Mouse (Mus musculus) heart, embryonic 14.5 days (tissue): ENCODE measurements at regions not wholly inside any gene's neighbourhood (a gene's known extent, or its start where the extent isn't known, plus 50 kb on each side); places are given as distances from the start of the nearest gene placed in this dataset.

Source experiments
- ATAC-seq: fragments of 200-750 bp; cut with Nextera tagmentation; 2 replicates; pipeline ENCODE4 v1.8.0; 2017; ENCODE audit warnings: low read depth, moderate TSS enrichment; ENCODE audit not compliant: insufficient number of reproducible peaks, insufficient read depth, low FRiP score
- H3K27ac ChIP-seq, 2 experiments: fragments of 200-500 bp in 1 of 2; fragments of 300-500 bp in 1 of 2; sonication (generic) in 1 of 2; replicated peaks in 1 of 2; 2 replicates each; pipeline ENCODE4 v1.5.1; 2012 to 2014; ENCODE audit warnings: low read depth in 2 of 2, low read length in 2 of 2, control low read depth in 1 of 2, mild to moderate bottlenecking in 1 of 2, mixed read lengths in 1 of 2; ENCODE audit not compliant: control insufficient read depth in 1 of 2, insufficient read depth in 1 of 2
- H3K27me3 ChIP-seq: fragments of 300-500 bp; sonication (generic); 2 replicates; pipeline ENCODE4 v1.6.1; 2014; ENCODE audit warnings: mild to moderate bottlenecking, low read length, control low read depth; ENCODE audit not compliant: control insufficient read depth, insufficient read depth
- H3K36me3 ChIP-seq: fragments of 300-500 bp; sonication (generic); 2 replicates; pipeline ENCODE4 v1.6.1; 2014; ENCODE audit warnings: mild to moderate bottlenecking, control low read depth, low read length, mixed read lengths; ENCODE audit not compliant: control insufficient read depth, insufficient read depth
- H3K4me1 ChIP-seq, 2 experiments: fragments of 200-500 bp in 1 of 2; fragments of 300-500 bp in 1 of 2; sonication (generic) in 1 of 2; 2 replicates each; pipeline ENCODE4 v1.6.1; 2012 to 2014; ENCODE audit warnings: low read length in 2 of 2, control low read depth in 1 of 2, mixed read lengths in 1 of 2; ENCODE audit not compliant: control insufficient read depth in 2 of 2, insufficient read depth in 2 of 2
- H3K4me2 ChIP-seq: fragments of 300-500 bp; sonication (generic); 2 replicates; pipeline ENCODE4 v1.6.1; 2014; ENCODE audit warnings: mild to moderate bottlenecking, low read length
- H3K4me3 ChIP-seq, 2 experiments: fragments of 200-500 bp in 1 of 2; fragments of 300-500 bp in 1 of 2; sonication (generic) in 1 of 2; 2 replicates each; pipeline ENCODE4 v1.5.1; 2012 to 2014; ENCODE audit warnings: low read length in 2 of 2, mild to moderate bottlenecking in 2 of 2, control low read depth in 1 of 2, low read depth in 1 of 2, moderate library complexity in 1 of 2; ENCODE audit not compliant: control insufficient read depth in 1 of 2, insufficient read depth in 1 of 2
- H3K9ac ChIP-seq: fragments of 300-500 bp; sonication (generic); 2 replicates; pipeline ENCODE4 v1.6.1; 2014; ENCODE audit warnings: mild to moderate bottlenecking, low read length
- H3K9me3 ChIP-seq: fragments of 300-500 bp; sonication (generic); 2 replicates; pipeline ENCODE4 v1.6.1; 2016; ENCODE audit warnings: low read length, control low read depth; ENCODE audit not compliant: control insufficient read depth
- WGBS: fragments of 180-500 bp; shearing (Covaris S2); extraction: QIAGEN DNeasy Blood & Tissue Kit; methylation state at CpG from one replicate; pipeline ENCODE4 v1.1.7; 2014; 5-methylcytosine and 5-hydroxymethylcytosine counted together

- ATAC-seq: no peak
- no peak overlapping the region for H3K4me2 ChIP-seq
- no peaks in the 10 kb centered on the region for H3K36me3 ChIP-seq
- no peak overlapping the region for H3K4me3 ChIP-seq
- H3K27me3 ChIP-seq: no peaks in the 10 kb centered on the region
- WGBS: 73% methylated on average over 2 of the region's 2 CpGs
- H3K9ac ChIP-seq: no peak overlapping the region
- no peaks in the 10 kb centered on the region for H3K4me1 ChIP-seq
- H3K9me3 ChIP-seq: no peaks in the 10 kb centered on the region
- no peak overlapping the region for H3K27ac ChIP-seq
Measured at GRCm38 (mm10) chr2:117903705-117904104, 208.0 kb upstream of the Thbs1 start.

- ATAC-seq: no peak
- no peaks in the 10 kb centered on the region for H3K9me3 ChIP-seq
- no peaks in the 10 kb centered on the region for H3K4me1 ChIP-seq
Measured at GRCm38 (mm10) chr2:117906509-117906908, 205.2 kb upstream of the Thbs1 start.

GRCm38 (mm10) chr2:117910781-117911180 is 200.9 kb upstream of the Thbs1 start:
- no peak overlapping the region for H3K4me3 ChIP-seq
- H3K27me3 ChIP-seq: no peaks in the 10 kb centered on the region
- H3K9ac ChIP-seq: no peak overlapping the region
- H3K27ac ChIP-seq: no peak overlapping the region
- H3K4me2 ChIP-seq: no peak overlapping the region
- 50% methylated on average over 1 of the region's 1 CpGs for WGBS
- H3K4me1 ChIP-seq: no peaks in the 10 kb centered on the region
- no peak for ATAC-seq
- no peaks in the 10 kb centered on the region for H3K36me3 ChIP-seq
- no peaks in the 10 kb centered on the region for H3K9me3 ChIP-seq

More at GRCm38 (mm10) chr2:117906509-117906908, 205.2 kb upstream of the Thbs1 start:
- H3K4me2 ChIP-seq: no peak overlapping the region
- H3K36me3 ChIP-seq: no peaks in the 10 kb centered on the region
- no peak overlapping the region for H3K4me3 ChIP-seq
- 75% methylated on average over 2 of the region's 2 CpGs for WGBS
- H3K9ac ChIP-seq: no peak overlapping the region
- no peaks in the 10 kb centered on the region for H3K27me3 ChIP-seq
- H3K27ac ChIP-seq: no peak overlapping the region

- Histone ChIP-seq H3K36me3 (no peaks in the 10 kb centered on the region), H3K27me3 (no peaks in the 10 kb centered on the region), H3K4me1 (no peaks in the 10 kb centered on the region), H3K9me3 (no peaks in the 10 kb centered on the region), H3K9ac (no peak overlapping the region), H3K27ac (no peak overlapping the region), H3K4me3 (no peak overlapping the region), H3K4me2 (no peak overlapping the region)
- 66% methylated on average over 2 of the region's 2 CpGs for WGBS
- no peak for ATAC-seq
Measured at GRCm38 (mm10) chr2:117912722-117913121, 199.0 kb upstream of the Thbs1 start.

GRCm38 (mm10) chr2:117913846-117914245 is 197.8 kb upstream of the Thbs1 start:
- ATAC-seq: no peak
- no peak overlapping the region for H3K27ac ChIP-seq
- H3K4me3 ChIP-seq: no peak overlapping the region
- no peaks in the 10 kb centered on the region for H3K36me3 ChIP-seq
- H3K4me1 ChIP-seq: no peaks in the 10 kb centered on the region
- H3K4me2 ChIP-seq: no peak overlapping the region
- H3K9ac ChIP-seq: no peak overlapping the region
- H3K9me3 ChIP-seq: no peaks in the 10 kb centered on the region
- H3K27me3 ChIP-seq: no peaks in the 10 kb centered on the region
- WGBS: 89% methylated on average over 4 of the region's 4 CpGs

GRCm38 (mm10) chr2:117915821-117916220 is 195.9 kb upstream of the Thbs1 start:
- Histone ChIP-seq H3K27me3 (no peaks in the 10 kb centered on the region), H3K9ac (no peak overlapping the region), H3K4me3 (no peak overlapping the region), H3K27ac (no peak overlapping the region), H3K9me3 (no peaks in the 10 kb centered on the region), H3K36me3 (no peaks in the 10 kb centered on the region), H3K4me1 (no peaks in the 10 kb centered on the region), H3K4me2 (no peak overlapping the region)
- 87% methylated on average over 2 of the region's 2 CpGs for WGBS
- ATAC-seq: no peak

DNA sequence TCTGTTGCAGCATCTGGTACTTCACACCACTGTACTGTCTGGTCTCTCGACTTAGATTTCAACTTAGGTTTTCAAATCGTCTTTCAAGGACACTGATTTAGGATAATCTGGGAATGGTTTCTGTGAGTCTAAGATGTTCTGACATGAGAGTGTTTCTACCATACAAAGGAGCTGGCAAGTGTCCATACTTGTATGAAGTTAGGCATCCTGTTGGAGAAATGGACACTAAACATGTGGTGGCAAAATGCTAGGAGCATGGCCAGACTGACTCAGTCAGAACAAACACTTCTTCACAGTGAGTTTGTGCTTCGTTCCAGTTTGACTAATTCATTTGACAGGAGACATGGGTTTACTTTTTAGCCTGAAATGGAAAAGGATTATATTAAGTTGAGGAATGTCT is 194.5 kb upstream of the Thbs1 start:
- Histone ChIP-seq H3K36me3 (no peaks in the 10 kb centered on the region), H3K4me3 (no peak overlapping the region), H3K9me3 (no peaks in the 10 kb centered on the region), H3K4me2 (no peak overlapping the region), H3K27ac (no peak overlapping the region), H3K9ac (no peak overlapping the region), H3K4me1 (no peaks in the 10 kb centered on the region), H3K27me3 (no peaks in the 10 kb centered on the region)
- no peak for ATAC-seq
- 77% methylated on average over 3 of the region's 3 CpGs for WGBS

DNA sequence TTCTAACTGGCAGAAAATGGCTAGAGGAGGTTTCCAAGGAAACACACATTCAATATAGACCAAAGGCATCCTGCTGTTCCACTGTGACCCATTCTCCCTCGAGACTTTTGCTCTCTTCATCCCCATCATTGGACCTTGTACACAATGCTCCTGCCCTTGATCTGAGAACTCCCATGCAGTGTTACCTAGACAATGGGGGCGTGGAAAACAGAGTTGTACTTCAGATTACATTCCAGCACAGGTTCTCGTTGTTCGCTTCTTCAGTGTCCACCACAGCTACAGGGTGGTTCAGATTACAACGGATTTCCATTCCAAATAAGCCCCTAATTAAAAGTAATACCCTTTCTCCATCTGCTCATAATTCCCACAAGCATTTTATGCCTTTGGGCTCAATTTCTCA is 186.8 kb upstream of the Thbs1 start:
- Histone ChIP-seq H3K4me2 (no peak overlapping the region), H3K27ac (no peak overlapping the region), H3K36me3 (no peaks in the 10 kb centered on the region), H3K9ac (no peak overlapping the region), H3K4me3 (no peak overlapping the region), H3K27me3 (no peaks in the 10 kb centered on the region), H3K4me1 (peaks cover 0 to 2% of the 10 kb centered on the region in 2 experiments; a peak in 1 of 4 replicates), H3K9me3 (no peaks in the 10 kb centered on the region)
- WGBS: 69% methylated on average over 5 of the region's 5 CpGs
- no peak for ATAC-seq
